Mouse (Mus musculus) erythroblast, embryonic 14.5 days (primary cell): ENCODE measurements around the gene Fbxo3.

ENCODE experiments used
- GATA1 ChIP-seq: IDR thresholded peaks from 2 replicates; pipeline ENCODE4 v1.6.1; 2012; ENCODE audit warnings: low read length, inconsistent platforms, mixed read lengths
- TAL1 ChIP-seq: IDR thresholded peaks from 3 replicates; pipeline ENCODE4 v1.6.1; 2012; ENCODE audit warnings: low read length, inconsistent platforms, mixed read lengths

GRCm38 (mm10) chr2:104082474-104082873 is 55.0 kb downstream of the Fbxo3 start:
- TF ChIP-seq GATA1 (no peak), TAL1 (no peak)
